Mouse (Mus musculus) gastrocnemius, postnatal 10 days (tissue): ENCODE data around the gene Olfr986. TPM values are rescaled to one million over a fixed set of nuclear protein-coding genes. Genes with fewer than 3 reads are reported as not detected.
"Not testable (repeated sequence)": the region's sequence is repeated elsewhere in the genome, so short reads cannot be mapped to it uniquely, and the experiment has no call there.

Experiments
- DNase-seq: peaks from one replicate; pipeline ENCODE4 v3.0.0; 2021; ENCODE audit warnings: mixed read lengths
- long read RNA-seq, 2 experiments: library from polyadenylated mRNA; stranded (forward); transcript quantifications; one replicate each; pipeline ENCODE4 v2.0.0; 2021
- total RNA-seq, 2 experiments: library from RNA; stranded (reverse); gene quantifications; 2 replicates each; pipeline ENCODE4 v1.2.3; 2021

The Olfr986 gene
- not detected for total RNA-seq
- long read RNA-seq, experiment 1 = 0 reads
- long read RNA-seq, experiment 2 = 0 reads

DNA sequence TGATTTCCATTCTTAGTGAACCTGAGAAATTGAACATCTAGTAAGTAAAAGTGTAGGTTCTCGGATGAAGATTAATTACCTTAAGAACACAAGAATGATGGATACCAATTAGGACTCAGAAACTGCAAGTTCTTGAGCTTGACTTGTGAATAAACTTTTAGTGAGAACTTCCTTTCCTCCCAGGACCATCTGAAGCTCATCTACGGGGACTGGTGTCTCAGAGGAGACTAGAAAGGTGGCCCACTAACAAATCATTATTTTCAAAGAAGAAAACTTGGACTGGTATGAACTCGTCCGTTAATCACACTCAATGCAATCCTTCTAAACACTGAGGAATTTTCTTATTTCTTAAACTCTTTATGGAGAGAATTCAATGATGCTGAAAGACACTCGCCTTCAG lies at the start of gene Olfr986:
Gene Olfr986 (plus strand): TSS at position 301 of the 400 bp plus-strand sequence.
- DNase-seq = no peak

DNA sequence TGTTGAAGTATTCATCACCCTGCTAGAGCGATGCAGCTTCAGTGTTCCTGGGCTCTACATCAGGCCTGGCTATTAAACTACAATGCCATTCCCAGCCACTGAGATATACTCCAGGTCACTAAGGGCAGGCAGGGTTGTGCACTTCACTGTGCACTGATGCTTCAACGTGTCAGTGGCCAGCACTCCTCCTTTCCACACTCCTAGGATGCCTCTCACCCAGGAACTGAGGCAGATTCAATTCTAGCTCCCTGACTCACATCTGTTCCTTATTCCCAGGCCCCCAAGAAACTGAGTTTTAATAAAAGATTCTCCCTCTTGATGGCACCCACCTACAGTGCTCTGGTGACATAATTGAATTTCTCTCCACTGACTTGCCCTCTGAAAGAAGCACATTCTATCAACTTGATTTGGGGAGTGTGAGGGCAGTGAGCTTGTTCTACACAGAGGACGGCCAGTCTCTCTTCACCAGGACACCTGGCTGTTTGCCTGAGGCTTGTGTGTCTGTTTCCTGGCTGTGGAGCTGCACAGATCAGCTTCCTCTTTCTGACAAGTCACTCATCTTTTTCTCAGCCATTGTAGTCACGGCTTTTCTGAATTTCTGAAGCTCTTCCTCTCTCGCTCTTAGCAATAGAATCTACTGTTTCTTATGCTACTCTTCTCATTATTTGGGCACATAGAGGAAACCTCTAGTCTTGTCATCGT lies 43.6 kb upstream of the Olfr986 start:
- DNase-seq = peak; percentile 6

DNA sequence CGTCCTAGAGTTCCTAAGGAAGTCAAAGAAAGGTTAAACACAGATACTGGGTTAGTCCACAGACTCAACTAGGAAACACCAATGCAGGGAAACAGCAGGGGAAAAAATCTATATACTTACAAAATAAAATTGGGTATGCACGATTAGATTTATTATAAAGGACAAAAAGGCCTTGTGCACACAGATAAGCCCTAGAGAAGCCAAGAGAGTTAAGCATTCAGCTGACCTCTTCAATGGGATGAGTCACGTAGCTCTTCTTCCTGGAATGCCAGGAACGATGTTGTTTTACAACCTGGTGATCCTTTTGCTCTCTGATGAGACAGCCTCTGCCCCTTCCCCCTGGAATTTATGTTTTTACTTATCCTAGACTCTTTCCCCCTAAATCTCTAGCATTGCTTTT lies 41.2 kb upstream of the Olfr986 start:
- DNase-seq = no peak

DNA sequence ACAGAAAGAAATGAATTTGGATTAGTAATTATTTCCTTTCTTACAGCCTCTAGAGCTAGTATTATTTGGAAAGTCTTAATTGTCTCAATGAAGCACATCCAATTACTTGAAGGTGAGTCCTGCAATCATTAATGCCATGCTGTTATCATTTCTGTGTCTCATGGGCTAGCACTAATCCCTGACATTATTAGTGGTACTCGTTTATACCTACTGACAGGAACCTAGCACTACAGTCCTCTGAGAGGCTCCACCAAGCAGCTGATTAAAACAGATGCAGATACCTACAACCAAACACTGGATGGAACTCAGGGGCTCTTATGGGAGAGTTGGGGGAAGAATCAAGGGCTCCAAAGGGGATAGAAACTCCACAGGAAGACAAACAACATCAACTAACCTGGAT lies 39.2 kb upstream of the Olfr986 start:
- no peak for DNase-seq

DNA sequence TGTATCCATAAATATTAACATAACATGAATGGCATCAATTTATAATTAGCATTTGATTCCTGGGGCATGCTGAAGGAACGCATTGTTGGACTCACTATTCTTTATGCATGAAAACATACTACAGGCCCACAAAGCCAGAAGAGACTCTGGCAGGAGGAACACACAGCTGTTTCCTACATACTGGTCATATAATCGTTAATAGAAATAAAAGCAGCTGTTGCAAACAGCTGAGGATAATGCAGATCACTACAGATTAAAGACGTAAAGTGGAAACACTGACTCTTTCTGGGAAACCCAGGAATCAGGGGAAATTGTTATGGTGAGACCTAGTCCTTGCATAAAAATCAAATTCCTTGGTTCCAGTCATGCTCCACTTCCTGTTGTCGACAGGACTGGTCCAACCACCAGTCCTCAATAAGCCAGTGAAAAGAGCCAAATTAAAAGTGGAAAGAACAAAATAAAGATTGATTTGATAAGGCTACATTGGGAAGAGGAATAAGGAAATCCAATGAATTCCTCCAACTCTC lies 25.5 kb upstream of the Olfr986 start:
- no peak for DNase-seq

DNA sequence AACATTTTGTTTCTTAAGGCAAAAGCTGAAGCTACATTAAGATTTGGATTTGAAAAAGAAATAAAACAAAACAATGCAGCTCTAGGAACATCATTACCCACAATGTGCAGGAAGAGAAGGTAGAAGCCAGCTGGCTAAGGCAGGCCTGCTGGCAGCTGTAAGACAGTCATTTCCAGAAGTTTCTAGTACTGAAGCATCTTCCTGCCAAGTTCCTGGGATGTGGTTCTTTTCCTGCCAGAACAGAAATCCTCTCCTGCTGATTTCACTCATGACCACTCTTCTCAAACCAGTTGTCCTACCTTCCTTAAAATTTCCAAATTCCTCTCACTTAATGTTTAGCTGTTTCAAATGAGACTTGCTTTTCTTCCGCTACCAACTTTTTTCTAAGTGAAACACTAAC lies 14.3 kb upstream of the Olfr986 start:
- DNase-seq = no peak

DNA sequence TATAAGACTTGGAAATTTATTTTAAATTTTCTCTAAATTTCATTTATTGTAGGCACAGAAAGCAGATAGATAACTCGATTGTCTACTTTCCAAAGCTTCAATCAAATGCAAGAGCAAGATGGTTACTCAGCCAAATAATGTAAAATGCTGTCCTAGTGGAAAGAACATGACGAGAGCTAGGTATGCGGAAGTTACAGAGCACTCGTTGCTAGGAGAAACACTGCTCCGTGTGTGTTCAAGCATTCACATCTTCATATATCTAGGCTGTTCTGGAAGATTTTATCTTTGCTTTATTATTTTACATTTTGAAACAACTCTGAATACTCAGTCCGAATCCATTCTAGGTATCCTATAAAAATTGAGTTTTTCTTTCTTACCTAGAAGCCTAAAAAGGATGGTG lies 3.7 kb upstream of the Olfr986 start:
- DNase-seq = no peak

DNA sequence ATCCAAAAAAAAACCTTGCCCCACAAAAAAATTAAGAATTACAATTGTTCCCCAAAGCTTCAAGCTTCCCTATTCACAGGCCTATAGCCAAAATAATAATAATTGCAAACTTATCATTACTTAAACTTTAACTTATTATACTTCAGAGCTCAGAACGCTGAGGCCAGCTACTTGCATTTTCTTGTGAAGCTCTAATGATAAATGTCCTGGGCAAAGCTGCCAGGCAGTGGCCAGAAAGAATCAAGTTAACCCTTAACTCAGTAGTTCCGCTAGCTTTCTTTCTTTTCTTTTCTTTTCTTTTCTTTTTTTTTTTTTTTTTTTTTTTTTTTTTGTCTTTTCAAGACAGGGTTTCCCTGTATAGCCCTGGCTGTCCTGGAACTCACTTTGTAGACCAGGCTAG lies 4.4 kb downstream of the Olfr986 start:
- DNase-seq = not testable (repeated sequence)

DNA sequence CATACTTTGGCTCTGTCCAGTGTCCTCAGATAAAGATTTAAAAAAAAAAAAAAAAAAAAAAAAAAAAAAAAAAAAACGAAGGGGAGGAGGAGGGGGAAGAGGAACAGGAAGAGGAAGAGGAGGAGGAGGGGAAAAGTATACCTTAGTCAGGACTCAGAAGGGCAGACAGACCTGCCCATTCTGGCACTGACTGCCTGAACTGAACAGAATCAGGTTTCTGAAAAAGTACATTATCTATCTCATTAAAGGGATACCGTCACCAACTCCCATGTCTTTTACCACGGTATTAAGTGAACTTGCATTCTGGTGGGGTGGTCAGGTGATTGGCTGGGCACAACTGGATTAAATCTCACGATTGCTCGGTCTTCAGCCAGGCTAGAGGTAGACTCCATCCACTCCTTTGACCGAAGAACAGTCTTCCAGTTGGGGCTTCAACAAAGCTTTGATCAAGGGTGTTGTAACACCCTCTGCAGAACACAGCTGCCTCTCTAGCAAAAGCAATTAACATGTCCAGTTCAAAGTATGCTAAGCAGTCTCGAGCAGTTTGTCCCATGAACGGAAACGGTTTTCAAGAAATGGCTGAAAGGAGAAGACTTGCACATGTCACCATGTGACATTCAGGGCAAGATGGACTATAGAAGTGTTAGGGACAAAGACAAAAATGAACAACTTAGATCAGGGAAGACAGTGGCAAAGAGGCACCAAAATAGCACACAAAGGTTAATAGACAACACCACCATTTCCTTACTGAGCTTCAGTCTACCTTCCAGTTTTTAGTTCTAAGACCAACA lies 10.6 kb downstream of the Olfr986 start:
- no peak for DNase-seq

DNA sequence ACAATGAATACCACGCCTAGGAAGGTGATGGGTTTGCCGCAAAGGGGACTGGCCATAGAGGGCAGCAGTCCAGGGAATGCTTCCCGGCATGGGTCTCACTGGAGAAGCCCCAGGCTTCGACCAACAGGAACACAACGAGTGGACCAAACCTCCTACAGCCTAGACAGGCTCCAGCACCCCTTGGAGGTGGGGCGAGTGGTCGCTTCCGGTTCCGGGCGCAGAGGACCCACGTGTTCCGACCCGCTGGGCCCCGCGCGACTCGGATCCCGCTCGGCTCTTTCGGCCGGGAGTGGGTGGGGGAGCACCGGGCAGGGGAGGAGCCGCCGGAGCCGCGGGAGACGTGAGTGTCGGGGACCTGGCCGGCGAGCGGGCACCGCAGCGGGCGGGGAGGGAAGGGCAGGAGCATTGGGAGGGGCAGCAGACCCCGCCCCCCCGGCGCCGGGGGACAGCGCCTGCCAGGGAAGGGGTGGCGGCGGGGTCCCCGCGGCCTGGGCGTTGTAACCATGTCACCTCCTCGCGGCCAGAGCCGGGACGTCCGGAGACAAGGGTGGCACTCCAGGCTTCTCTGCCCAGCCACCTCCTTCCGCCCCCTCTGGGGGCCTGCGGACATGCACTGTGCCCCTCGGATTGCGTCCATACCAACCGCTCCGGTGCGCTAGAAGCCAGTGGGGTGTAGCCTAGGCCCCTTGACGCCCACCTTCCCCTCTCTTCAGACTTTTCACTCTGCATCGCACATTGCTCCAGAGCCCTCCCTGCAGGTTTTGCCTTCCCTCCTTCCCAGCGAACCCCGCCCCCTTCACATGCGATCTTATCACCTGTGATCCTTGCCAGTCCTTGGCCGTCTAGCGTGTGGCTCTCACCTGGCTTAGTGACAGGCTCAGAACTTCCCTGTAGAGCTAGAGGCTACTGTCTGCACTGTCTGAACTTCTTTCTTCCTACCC lies 11.6 kb downstream of the Olfr986 start, which contains the start of gene Zfp202:
Gene Zfp202 (plus strand): TSS at position 219 of the 941 bp plus-strand sequence.
- DNase-seq = peak; percentile 86

DNA sequence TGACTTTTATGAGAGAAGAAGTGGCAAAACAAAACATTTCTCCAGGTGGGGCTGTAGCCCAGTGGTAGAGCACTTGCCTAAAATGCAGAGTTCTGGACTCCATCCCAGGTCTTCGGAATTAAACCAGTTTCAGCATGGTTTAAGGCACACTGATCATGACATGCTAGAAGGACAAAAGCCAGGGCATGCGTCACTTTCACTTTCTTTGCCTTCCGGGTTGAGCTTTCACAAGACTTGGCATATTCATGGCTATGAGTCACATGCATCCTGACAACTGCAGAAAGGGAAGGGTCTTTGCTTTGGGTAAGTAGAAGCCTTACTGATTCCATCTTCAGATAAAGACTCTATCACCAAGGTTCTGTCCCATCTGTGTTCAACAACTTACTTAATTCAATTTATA lies 15.3 kb downstream of the Olfr986 start:
- DNase-seq = no peak

DNA sequence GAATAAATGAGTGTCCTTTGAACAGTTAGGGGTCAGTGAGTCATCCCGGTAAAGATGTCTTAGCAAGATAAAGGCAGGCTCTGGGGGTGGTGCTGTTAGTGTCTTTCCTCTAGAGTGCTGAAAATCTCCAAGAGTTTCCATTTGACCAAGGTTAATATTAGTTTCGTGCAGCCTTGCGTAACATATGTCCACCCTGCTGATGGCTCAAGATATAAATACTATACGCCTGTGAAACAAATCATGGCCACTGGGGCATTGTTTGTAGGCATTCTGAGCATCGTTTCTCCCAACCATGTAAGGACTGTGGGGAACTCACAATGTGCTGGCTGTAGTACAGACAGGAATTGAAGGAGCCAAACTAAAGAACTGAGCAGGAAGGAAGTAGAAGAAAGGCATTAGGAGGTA lies 25.8 kb downstream of the Olfr986 start:
- DNase-seq = no peak

DNA sequence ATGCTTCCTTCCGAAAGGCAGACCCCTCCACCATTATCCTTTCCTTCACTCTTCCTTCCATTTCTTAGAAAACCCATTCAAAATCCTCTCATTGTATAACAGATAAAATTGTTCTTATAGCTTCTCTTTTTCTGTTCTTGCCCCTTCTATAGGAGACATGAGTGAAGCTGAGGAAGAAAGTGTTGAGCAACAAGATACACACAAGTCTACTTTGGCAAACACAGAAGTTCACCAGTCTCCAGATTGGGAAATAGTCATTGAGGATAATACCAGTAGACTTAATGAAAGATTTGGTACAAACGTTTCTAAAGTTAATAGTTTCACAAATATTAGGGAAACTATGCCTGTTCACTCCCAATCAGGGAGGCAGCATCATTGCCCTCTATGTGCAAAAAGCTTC lies 30.0 kb downstream of the Olfr986 start:
- no peak for DNase-seq

DNA sequence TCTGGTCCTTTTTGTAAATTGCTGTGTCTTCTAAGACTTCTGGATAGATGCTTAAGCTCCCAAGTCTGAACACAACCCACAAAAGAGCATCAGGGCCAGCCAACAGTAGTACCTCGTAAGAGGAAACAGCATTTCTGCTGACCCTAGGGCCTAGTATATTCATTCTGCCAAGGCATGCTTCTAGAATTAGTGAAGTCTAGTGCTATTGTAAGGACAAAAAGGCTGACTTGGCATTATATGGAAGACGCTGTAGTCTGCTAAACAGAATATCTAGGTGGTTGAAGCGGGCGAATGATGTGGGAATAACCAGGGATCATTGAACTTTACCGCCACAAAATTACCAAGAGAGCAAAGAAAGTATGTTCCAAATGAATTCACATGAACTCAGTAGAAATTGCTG lies 33.3 kb downstream of the Olfr986 start:
- no peak for DNase-seq

DNA sequence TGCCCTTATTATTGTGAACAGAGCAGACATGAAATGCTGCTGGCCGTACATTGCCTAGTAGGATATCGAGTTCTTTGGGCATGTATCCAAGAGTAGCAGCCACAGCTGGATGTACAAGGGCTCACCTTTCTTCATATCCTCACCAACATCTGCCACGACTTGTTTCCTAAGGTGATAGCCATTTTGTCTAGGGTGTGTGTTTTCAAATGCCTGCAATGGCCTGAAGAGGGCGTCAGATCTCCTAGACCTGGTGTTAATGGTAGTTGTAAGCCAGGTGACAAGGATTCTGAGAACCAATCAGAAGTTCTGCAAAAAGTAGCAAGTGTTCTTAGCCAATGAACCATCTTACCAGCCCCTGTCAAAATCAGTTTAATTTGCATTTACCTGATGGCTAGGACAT lies 35.9 kb downstream of the Olfr986 start:
- DNase-seq = no peak

DNA sequence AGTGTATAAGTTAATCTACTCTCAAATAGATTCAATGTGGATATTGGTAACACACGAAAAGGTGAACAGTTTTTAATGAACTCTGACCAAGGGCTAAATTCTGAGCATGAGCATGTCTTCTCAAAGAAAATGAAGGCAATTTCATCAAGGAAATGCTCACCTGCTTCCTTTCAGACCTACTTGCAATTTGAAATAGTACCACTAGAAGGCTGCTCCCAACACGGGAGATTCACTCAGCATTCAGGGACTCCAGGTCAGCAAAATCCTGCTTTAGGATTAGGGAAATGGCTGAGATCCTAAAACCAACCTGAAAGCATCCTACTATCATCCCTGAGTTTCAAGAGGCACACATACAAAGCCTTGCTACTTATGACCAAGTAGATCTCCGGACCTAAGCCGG lies 43.6 kb downstream of the Olfr986 start:
- DNase-seq = no peak

DNA sequence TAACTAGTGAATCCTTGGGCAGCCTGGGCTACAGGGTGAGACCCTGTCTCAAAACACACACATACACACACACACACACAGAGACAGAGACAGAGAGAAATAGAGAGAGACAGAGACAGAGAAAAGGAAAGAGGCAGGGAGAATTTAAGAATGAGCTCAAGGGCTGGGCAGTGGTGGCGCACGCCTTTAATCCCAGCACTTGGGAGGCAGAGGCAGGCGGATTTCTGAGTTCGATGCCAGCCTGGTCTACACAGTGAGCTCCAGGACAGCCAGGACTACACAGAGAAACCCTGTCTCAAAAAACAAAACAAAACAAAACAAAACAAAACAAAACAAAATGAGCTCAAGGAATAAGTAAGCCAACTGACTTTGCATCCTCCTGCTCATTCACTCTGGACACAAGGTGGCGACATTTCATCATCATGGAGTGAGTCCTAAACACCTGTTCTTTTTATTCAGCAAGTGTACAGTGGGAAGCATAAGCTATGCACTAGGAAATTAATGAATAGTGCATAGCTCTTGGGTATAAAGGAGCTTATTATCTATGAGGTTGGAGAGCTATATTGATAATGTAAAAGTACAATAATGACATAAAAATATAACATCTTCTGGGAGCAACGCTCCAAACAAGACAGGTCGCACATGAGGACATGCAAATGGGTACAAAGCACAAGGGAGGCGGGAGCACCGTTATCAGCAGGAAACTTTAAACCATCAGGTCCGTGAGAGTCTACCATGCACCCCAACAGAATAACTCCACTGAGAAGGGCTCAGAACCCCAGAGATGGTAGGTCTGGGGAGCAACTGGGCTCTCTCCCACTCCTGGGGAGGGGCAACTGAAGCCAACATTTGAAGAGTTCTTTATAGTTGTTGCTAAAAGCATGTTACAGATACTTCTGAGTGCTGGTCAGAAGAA lies 47.4 kb downstream of the Olfr986 start:
- peak; percentile 38 for DNase-seq

DNA sequence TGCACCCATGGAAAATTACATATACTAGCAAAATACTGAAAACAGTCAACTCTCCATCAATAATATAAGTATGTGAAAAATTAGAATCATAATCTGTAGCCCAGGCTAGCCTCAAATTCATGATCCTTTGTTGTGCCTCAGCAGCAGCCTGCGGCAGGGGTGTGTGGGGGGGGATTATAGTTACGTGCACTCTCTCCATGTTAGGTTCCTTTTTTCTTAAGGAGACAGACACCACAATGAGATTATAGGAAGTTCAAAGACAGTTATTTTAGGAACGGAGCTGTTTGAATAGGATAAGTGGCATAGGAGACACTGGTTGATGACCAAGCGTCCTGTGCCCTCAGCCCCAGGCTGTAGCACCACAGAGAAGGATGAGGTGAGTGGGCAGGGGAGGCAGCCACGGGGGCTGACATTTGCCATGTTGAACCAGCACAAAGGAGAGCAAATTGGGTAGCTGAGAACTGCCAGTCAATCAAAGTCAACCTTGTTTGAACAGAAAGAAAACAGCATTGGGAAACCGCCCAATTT lies 48.1 kb downstream of the Olfr986 start:
- no peak for DNase-seq

DNA sequence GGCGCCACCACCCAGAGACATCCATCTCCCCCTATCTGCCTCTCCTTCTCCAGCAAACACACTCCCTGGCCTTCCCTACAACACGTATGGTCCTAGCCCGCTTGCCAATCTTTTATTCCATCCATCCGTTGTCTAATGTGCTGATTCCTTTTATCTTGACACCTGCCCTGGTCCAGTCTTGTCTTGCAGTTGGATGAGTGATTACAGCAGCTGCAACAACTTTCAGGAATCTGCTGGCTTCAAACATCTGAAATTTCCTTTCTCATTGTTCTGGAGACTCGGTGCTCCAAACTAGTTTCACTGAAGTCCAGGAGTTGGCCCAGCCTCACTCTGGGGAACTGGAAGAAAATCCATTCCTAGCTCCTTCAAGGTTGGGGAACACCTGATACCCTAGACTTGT lies 48.8 kb downstream of the Olfr986 start:
- no peak for DNase-seq

DNA sequence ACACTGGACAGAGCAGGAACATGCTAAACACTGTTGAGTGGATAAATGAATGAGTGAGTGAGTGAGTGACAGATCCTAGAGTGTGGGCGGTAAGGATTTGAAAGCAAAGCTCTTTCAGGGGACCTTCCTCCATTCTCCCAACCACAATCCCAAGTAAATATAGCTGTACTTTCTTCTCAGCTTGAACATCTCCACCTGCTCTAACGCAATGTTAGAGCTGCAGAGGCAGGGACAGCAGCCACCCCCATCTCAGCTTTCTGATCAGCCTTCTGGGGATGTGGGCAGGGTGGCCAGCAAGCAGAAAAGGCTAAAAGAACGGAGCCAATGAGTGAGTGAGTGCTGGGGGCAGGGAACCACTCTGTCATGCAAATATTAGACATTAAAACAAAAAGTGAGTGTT lies 50.3 kb downstream of the Olfr986 start:
- DNase-seq = no peak
